Mouse (Mus musculus): ENCODE data around the gene Cdc14a. TPM values are rescaled to one million over a fixed set of nuclear protein-coding genes. Genes with fewer than 3 reads are reported as not detected.

Cdc14a gene
- total and polyA plus RNA-seq, 3 experiments: 2.6 to 5.9 TPM; not detected in 1

DNA sequence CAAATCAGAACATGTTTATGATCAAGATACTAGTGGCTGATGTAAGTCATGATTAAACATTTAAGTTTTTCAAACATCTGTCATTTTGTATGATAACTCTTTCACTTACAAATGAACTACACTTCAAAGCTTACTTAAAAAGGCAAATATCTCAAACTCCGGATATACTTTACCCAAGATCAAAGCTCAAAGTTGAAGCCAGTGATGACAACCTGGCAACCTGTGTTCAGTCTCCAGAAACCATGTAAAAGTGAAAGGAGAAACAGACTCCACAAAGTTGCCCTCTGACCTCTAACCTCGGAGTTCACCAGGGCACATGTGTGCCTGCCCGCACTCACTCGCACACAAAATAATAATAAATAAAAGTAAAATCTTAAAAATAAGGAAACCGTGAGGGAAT lies 49.3 kb downstream of the Cdc14a start:
- no peaks in the 10 kb centered on the region for H3K79me2 ChIP-seq (ENCODE audit: control insufficient read depth, insufficient read depth, low read length, poor library complexity)
- no peaks in the 10 kb centered on the region for H3K4me1 ChIP-seq (ENCODE audit: control insufficient read depth in 1 of 2, insufficient read depth in 2 of 2, low read length in 2 of 2)
- H3K27ac ChIP-seq (ENCODE audit: control insufficient read depth, low read depth, low read length): no peak overlapping the region
- no peak for DNase-seq (ENCODE audit: low read depth, low spot score)
- no peak overlapping the region for H3K9ac ChIP-seq (ENCODE audit: control insufficient read depth, low read depth, low read length, poor library complexity, severe bottlenecking)
- TF ChIP-seq MXI1 (IDR thresholded peaks at IDR 0.05; ENCODE audit: low read depth, low read length) (no peak), ZNF384 (IDR thresholded peaks at IDR 0.05; ENCODE audit: low read depth, low read length) (no peak), CHD2 (IDR thresholded peaks at IDR 0.05; ENCODE audit: low read length) (no peak), USF1 (IDR thresholded peaks at IDR 0.05; ENCODE audit: low read depth, low read length) (no peak), HCFC1 (IDR thresholded peaks at IDR 0.05; ENCODE audit: low read depth, low read length) (no peak), POLR2AphosphoS2 (IDR thresholded peaks at IDR 0.05; ENCODE audit: low read length) (no peak), NELFE (IDR thresholded peaks at IDR 0.05; ENCODE audit: low read depth, low read length) (no peak), RCOR1 (IDR thresholded peaks at IDR 0.05; ENCODE audit: low read depth, low read length) (no peak), MAFK (IDR thresholded peaks at IDR 0.05; ENCODE audit: borderline replicate concordance, low read depth, low read length) (no peak)
- H3K27me3 ChIP-seq (ENCODE audit: control insufficient read depth in 1 of 2, insufficient read depth in 2 of 2, low read length in 2 of 2): no peaks in the 10 kb centered on the region
- no peaks in the 10 kb centered on the region for H3K9me3 ChIP-seq (replicated peaks; ENCODE audit: insufficient read depth, low read length)
- no peak overlapping the region for H3K4me3 ChIP-seq (ENCODE audit: control insufficient read depth in 1 of 2, insufficient read depth in 1 of 2, low read depth in 2 of 2, low read length in 2 of 2)
- H3K36me3 ChIP-seq (ENCODE audit: control insufficient read depth in 1 of 2, insufficient read depth in 2 of 2, low read length in 2 of 2): no peaks in the 10 kb centered on the region

DNA sequence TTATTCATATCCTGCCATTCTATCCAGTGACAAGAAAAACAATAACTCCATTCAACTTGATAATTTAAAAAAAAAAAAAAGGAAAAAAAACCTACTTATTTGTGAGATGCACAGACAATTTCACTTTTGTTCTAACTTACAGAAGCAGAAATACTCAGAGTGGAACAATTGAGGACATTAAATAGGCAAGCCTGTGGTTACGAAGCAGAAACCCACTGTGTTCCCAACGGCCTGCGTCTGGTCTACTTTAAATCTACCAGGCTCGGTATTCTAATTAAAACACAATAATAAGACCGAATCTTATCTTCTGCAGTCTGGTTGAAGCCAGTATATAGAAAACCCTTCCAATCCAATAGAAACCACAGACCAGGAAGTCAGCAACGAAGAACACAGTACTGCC lies 50.6 kb downstream of the Cdc14a start:
- Histone ChIP-seq H3K36me3 (ENCODE audit: control insufficient read depth in 1 of 2, insufficient read depth in 2 of 2, low read length in 2 of 2) (no peaks in the 10 kb centered on the region), H3K4me1 (ENCODE audit: control insufficient read depth in 1 of 2, insufficient read depth in 2 of 2, low read length in 2 of 2) (no peaks in the 10 kb centered on the region), H3K9me3 (replicated peaks; ENCODE audit: insufficient read depth, low read length) (no peaks in the 10 kb centered on the region), H3K27me3 (ENCODE audit: control insufficient read depth in 1 of 2, insufficient read depth in 2 of 2, low read length in 2 of 2) (no peaks in the 10 kb centered on the region), H3K79me2 (ENCODE audit: control insufficient read depth, insufficient read depth, low read length, poor library complexity) (no peaks in the 10 kb centered on the region), H3K9ac (ENCODE audit: control insufficient read depth, low read depth, low read length, poor library complexity, severe bottlenecking) (no peak overlapping the region), H3K4me3 (ENCODE audit: control insufficient read depth in 1 of 2, insufficient read depth in 1 of 2, low read depth in 2 of 2, low read length in 2 of 2) (no peak overlapping the region), H3K27ac (ENCODE audit: control insufficient read depth, low read depth, low read length) (no peak overlapping the region)
- no peak for DNase-seq (ENCODE audit: low read depth, low spot score)
- TF ChIP-seq USF2 (IDR thresholded peaks at IDR 0.05; ENCODE audit: borderline replicate concordance in 1 of 2, insufficient read depth in 1 of 2, low read depth in 1 of 2, low read length in 2 of 2) (no peak), CTCF (IDR thresholded peaks at IDR 0.05 in 2 of 3, conservative IDR thresholded peaks at IDR 0.05 in 1 of 3; ENCODE audit: control insufficient read depth in 1 of 3, insufficient read depth in 1 of 3, low read depth in 2 of 3, low read length in 3 of 3, poor library complexity in 1 of 3, severe bottlenecking in 1 of 3) (no peak), POLR2AphosphoS2 (IDR thresholded peaks at IDR 0.05; ENCODE audit: low read length) (no peak), ZNF384 (IDR thresholded peaks at IDR 0.05; ENCODE audit: low read depth, low read length) (no peak), POLR2A (IDR thresholded peaks at IDR 0.05; ENCODE audit: control insufficient read depth in 1 of 2, insufficient read depth in 1 of 2, low read depth in 1 of 2, low read length in 2 of 2, poor library complexity in 1 of 2) (no peak), ZC3H11A (IDR thresholded peaks at IDR 0.05; ENCODE audit: low read depth, low read length) (no peak), KAT2A (conservative IDR thresholded peaks at IDR 0.05; ENCODE audit: low read depth, low read length) (no peak), NELFE (IDR thresholded peaks at IDR 0.05; ENCODE audit: low read depth, low read length) (no peak), SMC3 (IDR thresholded peaks at IDR 0.05; ENCODE audit: low read depth, low read length) (no peak), POLR2AphosphoS5 (IDR thresholded peaks at IDR 0.05; ENCODE audit: borderline replicate concordance, low read depth, low read length) (no peak), MAZ (IDR thresholded peaks at IDR 0.05; ENCODE audit: low read depth, low read length) (no peak), CHD1 (IDR thresholded peaks at IDR 0.05; ENCODE audit: low read depth, low read length) (no peak), UBTF (IDR thresholded peaks at IDR 0.05; ENCODE audit: borderline replicate concordance, insufficient read depth, low read depth, low read length) (no peak), MXI1 (IDR thresholded peaks at IDR 0.05; ENCODE audit: low read depth, low read length) (no peak), JUND (IDR thresholded peaks at IDR 0.05; ENCODE audit: low read depth, low read length) (no peak), MEF2A (IDR thresholded peaks at IDR 0.05; ENCODE audit: extremely low read depth, insufficient replicate concordance, low read depth, low read length, poor library complexity, severe bottlenecking) (no peak), MAX (IDR thresholded peaks at IDR 0.05; ENCODE audit: low read length) (no peak), CHD2 (IDR thresholded peaks at IDR 0.05; ENCODE audit: low read length) (no peak), RAD21 (IDR thresholded peaks at IDR 0.05; ENCODE audit: low read depth, low read length) (no peak), ZKSCAN1 (IDR thresholded peaks at IDR 0.05; ENCODE audit: low read depth, low read length) (no peak)
